Mouse (Mus musculus): ENCODE data around the gene Clpb.

The Clpb gene

GRCm38 (mm10) chr7:101676033-101676761 lies 12.8 kb downstream of the Clpb start:
- no peak for DNase-seq (ENCODE audit: low read depth)

DNA sequence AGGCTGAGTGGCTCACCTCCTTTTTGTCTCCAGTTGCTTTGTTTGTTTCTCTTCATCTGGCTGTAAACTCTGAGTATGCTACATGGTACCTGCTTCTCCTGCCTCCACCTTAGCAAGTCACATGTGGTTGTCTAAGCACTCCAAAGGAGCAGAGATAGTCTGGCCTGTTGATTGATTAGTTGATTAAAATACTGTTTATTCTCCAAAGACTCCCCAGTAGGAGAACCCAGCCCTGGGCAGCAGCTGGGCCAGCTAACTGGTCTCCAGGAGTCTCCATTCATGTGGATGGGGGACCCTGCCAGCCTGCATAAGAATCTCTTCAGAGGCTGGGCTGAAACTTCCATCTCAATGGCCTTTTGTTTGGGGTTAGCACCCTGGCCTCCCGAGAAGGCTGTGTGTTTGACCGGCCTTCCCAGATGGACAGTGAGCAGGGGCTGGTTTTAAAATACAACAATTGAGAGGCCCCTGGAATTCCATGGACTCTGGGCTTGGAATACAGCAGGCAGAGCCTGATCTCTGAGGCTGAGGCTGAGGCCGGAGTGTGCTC lies 13.4 kb downstream of the Clpb start:
- no peak for DNase-seq (ENCODE audit: low read depth)

- DNase-seq (ENCODE audit: low read depth) = peak; percentile 73
These were observed 16.2 kb downstream of the Clpb start for GRCm38 (mm10) chr7:101679591-101679990.

DNA sequence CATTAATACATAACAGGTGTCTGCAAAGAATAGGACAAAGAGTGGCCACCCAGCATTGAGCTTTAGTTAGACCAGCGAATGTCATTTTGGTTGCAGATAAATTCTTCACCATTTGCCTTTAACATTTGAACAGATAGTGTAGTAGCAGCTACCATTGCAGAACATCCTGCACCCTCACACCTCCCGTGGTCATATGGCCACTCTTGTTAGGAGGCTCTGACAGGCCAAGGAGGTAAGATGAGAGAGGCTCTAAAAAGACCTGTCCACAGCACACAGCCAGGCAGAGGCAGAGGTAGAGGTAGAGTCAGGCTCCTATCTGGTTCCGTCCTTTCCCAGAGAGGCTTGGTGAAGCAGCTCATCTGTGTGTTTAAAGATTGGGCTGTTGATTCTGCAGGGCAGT lies 17.5 kb downstream of the Clpb start:
- DNase-seq (ENCODE audit: low read depth) = no peak

DNA sequence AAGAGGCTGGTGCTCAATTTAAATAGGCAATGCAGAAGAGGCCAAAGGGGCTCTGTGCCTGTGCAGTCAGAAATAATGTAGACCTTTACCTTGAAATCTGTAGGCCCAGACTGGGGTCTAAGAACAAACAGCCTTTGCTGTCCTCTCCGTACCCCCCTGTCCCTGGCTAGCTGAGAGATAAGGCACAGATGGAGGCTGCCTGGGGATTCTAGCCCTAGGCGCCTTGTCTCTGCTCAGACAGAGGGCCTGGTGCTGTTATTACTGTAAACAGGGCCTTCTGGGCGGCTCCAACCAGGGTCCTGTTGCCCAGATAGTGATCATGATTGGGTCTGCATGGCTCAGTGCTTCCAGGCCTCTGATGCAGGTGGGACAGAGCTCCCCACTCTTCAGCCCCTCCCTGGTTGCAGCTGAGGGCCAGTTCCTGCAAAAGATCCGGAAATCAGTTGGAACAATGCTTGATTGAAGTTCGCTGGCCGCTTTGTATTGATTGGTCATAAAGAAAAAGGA lies 18.2 kb downstream of the Clpb start:
- DNase-seq (ENCODE audit: low read depth) = no peak

DNA sequence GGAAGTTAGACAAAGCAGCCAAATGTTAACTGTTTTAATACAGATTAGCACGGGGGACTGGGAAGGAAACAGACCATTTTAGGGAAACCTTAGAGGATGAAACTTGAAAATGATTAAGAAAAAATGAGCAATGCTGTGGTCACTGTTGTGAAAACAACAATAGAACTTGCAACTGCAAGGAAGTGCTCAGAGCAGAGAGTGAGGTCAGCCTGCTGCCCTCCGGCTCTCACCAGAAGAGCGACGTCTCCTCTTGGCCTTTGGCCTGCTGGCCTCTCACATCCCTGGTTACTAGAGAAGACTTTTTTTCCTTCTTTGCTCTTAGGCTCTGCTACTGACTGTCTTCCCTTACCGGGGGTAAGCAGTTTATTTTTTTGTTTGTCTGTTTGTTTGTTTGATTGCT lies 19.5 kb downstream of the Clpb start:
- peak; percentile 76 for DNase-seq (ENCODE audit: low read depth)

GRCm38 (mm10) chr7:101683976-101684630 lies 20.7 kb downstream of the Clpb start:
- no peak for DNase-seq (ENCODE audit: low read depth)

DNA sequence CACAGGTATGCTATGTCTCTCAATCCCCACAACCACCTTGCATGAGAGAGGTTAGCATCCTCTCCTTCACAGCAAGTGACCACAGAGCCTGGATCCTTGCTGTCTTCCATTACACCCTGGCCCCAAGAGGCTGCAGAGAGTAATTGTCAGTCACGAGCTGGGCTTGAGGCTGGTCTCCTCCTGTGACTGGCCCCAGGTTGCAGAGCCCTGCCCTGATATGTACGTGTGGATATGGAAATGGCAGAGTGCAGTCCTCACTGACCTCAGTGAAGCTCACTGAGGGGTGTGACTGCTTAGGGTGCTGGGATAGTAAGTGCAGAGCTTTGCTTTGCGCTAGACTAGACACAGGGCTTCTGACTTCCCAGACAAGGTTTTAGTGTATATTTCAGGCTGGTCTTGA lies 21.2 kb downstream of the Clpb start:
- DNase-seq (ENCODE audit: low read depth) = no peak

- DNase-seq (ENCODE audit: low read depth) = no peak
These were observed 23.7 kb downstream of the Clpb start for GRCm38 (mm10) chr7:101687144-101687543.

- no peak for DNase-seq (ENCODE audit: low read depth)
These were observed 27.0 kb downstream of the Clpb start for GRCm38 (mm10) chr7:101690471-101690870.

DNA sequence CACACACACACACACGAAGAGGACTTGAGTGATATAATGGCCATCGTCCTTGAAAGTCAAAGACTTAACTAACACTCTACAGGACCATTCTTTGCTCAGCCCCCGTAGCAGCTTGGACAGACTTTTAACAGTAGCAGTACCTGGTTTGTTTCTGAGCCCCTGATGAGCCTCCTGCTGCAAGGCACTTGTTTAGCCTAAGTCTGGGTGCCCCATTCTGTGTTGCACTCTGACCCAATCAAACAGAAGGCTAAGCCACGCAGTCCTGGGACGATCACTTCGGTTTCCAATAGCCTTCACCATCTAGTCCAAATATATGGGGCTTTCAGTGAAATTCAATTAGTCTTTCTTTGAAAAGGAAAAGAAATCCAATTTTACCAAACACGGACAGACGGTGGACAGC lies 28.4 kb downstream of the Clpb start:
- DNase-seq (ENCODE audit: low read depth) = no peak

GRCm38 (mm10) chr7:101692446-101692845 lies 29.0 kb downstream of the Clpb start:
- DNase-seq (ENCODE audit: low read depth) = no peak

GRCm38 (mm10) chr7:101695483-101695882 lies 32.0 kb downstream of the Clpb start:
- DNase-seq (ENCODE audit: low read depth) = no peak

GRCm38 (mm10) chr7:101696931-101697723 lies 33.7 kb downstream of the Clpb start:
- DNase-seq (ENCODE audit: low read depth) = peak; percentile 89

DNA sequence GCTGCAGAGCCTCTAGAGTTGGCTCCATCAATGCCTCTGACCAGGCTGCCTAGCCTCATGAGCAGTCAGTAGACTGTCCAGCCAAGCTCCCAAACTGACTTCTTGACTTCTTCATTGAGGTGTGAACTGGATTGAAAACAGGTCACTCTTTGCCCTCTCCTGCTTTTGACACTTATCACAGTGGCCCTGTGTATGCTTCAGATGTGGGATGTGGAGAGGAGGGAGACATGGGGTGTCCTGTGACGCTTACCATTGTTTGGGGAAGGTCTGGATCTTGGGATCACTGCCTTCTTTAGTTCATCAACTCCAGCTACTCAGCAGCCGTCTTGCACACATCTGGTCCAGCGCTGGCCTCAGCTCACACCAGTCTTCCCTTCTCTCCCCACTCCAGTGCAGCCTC lies 36.9 kb downstream of the Clpb start:
- DNase-seq (ENCODE audit: low read depth) = no peak

DNA sequence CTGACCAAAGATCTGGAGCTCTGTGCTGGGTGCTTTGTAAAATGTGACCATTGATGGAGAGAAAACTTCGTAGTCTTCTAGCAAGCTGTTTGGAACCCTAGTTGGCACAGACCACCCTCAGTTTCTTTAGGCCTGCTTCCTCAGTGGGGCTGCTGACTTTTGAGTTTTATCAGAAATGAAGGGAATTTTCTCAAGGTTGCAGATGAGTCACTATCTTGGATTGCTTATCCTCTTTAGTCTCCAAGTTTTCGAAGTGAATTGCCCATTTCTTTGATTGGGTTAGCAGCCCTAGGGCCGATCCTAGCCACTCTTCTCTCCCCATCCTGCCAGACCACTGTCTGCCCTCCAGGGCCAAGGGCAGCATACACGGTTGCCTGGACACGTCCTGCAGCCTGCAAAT lies 39.3 kb downstream of the Clpb start:
- no peak for DNase-seq (ENCODE audit: low read depth)

GRCm38 (mm10) chr7:101709586-101709985 lies 46.2 kb downstream of the Clpb start:
- no peak for DNase-seq (ENCODE audit: low read depth)

DNA sequence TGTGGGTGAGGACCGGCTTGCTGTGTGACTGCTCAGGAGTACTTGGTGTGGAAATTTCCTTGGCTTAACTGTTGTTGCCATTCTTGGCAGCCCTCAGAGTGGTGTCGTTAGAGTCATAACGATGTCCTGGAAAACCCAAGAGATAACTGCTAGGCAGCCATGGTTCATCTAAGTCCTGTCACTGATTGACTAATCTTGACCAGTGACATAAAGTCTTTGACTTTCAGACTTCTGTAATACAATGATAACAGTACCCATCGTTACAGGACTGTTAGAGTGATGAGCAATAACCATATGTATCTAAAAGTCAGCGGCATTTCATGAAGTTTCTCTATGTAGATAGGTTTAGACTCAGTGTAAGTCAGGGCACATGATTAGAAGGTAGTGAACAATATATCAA lies 46.8 kb downstream of the Clpb start:
- no peak for DNase-seq (ENCODE audit: low read depth)

GRCm38 (mm10) chr7:101713828-101714400 lies 50.5 kb downstream of the Clpb start:
- no peak for DNase-seq (ENCODE audit: low read depth)

DNA sequence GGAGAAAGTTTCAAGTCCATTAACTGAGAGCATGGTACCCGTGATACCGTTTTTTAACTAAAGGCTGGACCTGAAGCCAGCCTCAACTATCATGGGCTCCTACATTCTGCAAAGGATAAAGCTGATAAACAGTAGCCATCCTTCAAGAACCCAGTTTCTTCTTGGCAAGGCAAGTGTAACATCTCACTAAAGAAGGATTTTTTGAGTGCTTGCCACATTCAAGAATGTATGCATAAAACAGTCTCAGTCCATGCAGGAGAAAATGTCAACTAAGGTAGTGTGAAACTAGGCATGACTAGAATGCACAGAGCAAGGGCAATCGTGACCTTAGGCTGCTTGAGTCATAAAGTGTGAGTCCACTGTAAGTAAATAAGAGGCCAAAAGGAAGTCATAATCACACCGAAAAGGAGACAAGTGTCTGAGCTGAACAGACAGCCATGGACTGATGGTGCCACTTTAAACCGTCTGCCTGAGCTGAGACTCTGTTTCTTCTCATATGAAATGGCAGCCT lies 51.7 kb downstream of the Clpb start:
- DNase-seq (ENCODE audit: low read depth) = no peak

- no peak for DNase-seq (ENCODE audit: low read depth)
These were observed 56.9 kb downstream of the Clpb start for GRCm38 (mm10) chr7:101720356-101720755.

DNA sequence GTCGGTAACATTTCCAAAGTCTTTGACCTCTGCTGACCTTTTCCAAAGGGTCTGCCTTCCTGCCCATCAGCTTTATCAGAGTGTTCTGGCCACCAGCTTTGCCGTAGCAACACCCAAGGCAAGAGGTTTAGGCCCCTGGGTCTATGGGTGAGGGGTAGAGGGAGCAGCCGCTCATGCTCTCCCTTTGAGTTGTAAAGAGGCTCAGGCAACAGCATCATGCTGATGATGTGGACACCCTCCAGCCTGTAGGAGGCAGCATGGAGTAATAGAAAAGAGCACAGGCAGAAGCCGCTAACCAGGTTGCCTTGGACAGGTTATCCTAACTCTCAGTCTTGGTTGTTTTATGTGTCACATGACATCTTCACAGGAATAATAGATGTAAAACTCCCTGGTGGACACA lies 61.6 kb downstream of the Clpb start:
- DNase-seq (ENCODE audit: low read depth) = peak; percentile 52

Measured in 416B (cell line).